Mouse (Mus musculus): ENCODE results near the gene Hoxd9. TPM values are rescaled to one million over a fixed set of nuclear protein-coding genes. Genes with fewer than 3 reads are reported as not detected.

Gene Hoxd9
- total RNA-seq, 1 experiment from 2014 or later = not detected

DNA sequence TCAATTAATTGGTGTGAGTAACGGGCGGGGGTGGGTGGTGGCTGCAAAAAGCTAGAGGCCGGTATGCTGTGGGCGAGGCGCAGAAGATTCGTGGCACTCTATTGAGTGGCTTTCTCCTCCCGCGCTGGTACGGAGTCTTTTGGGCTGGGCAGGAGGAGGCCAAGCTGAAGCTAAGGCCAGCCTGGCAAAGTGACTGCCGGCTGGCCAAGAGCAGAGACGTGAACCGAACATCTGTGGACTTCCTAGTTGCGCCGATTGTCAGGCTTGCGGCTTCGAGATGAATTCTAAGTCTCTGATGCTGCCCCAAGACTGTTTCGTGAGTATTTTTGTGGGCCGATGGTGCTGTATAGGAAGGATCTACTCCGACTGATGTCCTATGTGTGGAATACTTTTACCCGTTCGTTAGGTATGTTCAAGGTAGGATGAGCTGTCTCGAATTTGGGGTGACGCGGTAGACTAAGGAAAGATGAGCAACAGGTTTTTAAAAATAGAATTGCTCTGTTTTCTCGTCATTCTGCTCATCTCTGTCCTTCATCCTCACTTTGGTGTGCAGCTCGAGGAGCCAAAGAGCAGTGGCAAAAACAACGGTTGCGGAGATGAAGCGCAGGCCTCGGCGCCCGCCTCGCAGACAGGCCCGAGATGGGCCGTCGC, 30.2 kb upstream of the Hoxd9 start:
- ATAC-seq (replicated peaks in 1 of 2; ENCODE audit: insufficient read depth in 1 of 2, low FRiP score in 2 of 2, low TSS enrichment in 1 of 2, low read depth in 1 of 2, poor library complexity in 2 of 2, severe bottlenecking in 2 of 2) = no peak

- no peak for ATAC-seq (replicated peaks in 1 of 2; ENCODE audit: insufficient read depth in 1 of 2, low FRiP score in 2 of 2, low TSS enrichment in 1 of 2, low read depth in 1 of 2, poor library complexity in 2 of 2, severe bottlenecking in 2 of 2)
Measured at GRCm38 (mm10) chr2:74667842-74668357, 29.6 kb upstream of the Hoxd9 start, which contains the start of gene Hoxd13. TSS of gene Hoxd13 (plus strand) at chr2:74668310.

DNA sequence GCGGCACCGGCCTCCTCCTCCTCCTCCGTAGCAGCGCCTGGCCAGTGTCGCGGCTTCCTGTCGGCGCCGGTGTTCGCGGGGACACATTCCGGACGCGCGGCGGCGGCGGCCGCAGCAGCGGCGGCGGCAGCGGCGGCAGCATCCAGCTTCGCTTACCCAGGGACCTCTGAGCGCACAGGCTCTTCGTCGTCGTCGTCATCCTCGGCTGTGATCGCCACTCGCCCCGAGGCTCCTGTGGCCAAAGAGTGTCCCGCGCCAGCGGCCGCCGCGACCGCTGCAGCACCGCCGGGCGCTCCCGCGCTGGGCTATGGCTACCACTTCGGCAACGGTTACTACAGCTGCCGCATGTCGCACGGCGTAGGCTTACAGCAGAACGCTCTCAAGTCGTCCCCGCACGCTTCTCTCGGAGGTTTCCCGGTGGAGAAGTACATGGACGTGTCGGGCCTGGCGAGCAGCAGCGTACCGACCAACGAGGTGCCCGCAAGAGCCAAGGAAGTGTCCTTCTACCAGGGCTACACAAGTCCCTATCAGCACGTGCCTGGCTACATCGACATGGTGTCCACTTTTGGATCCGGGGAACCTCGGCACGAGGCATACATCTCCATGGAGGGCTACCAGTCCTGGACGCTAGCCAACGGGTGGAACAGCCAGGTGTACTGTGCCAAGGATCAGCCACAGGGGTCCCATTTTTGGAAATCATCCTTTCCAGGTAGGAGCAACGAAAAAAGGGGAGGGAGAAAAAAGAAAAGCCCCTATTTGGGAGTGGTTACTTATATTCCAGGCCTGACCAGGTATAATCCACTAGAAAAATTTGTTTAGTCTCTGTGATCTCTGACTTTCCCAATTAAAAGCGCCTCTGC, 28.9 kb upstream of the Hoxd9 start:
- no peak for ATAC-seq (replicated peaks in 1 of 2; ENCODE audit: insufficient read depth in 1 of 2, low FRiP score in 2 of 2, low TSS enrichment in 1 of 2, low read depth in 1 of 2, poor library complexity in 2 of 2, severe bottlenecking in 2 of 2)

DNA sequence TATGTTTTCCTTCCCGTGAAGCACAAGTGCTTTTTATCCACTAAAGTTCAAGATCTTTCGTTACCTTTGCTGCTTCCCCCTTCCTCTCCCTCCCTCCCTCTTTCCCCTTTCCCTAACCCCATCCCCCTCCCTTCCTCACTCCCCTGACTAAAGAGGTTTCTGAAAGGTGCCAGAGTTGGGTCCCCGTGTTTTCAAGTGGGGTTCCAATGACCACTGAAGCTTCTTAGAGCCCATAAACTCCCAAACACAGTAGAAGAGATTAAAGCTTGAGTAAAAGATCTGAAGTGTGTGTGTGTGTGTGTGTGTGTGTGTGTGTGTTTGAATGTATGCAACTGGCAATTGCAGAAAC, 28.3 kb upstream of the Hoxd9 start:
- no peak for ATAC-seq (replicated peaks in 1 of 2; ENCODE audit: insufficient read depth in 1 of 2, low FRiP score in 2 of 2, low TSS enrichment in 1 of 2, low read depth in 1 of 2, poor library complexity in 2 of 2, severe bottlenecking in 2 of 2)

DNA sequence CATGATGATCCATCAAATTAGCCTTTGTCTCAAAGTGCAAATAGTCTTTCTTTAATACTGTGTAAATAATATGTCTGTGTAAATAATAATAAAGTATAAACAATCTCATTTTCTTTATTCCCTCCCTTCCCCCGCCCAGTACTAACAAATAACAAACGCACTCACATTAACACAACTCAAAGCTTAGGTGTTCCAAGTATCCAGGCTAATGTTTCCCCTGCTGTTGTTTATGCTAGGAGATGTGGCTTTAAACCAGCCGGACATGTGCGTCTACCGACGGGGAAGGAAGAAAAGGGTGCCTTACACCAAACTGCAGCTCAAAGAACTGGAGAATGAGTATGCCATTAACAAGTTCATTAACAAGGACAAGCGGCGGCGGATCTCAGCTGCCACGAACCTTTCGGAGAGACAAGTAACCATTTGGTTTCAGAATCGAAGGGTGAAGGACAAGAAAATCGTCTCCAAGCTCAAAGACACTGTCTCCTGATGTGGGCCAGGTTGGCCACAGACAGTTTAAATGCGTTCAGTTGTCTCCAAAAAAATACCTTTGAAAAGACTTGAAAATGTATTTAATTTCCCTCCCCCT, 27.8 kb upstream of the Hoxd9 start:
- no peak for ATAC-seq (replicated peaks in 1 of 2; ENCODE audit: insufficient read depth in 1 of 2, low FRiP score in 2 of 2, low TSS enrichment in 1 of 2, low read depth in 1 of 2, poor library complexity in 2 of 2, severe bottlenecking in 2 of 2)

DNA sequence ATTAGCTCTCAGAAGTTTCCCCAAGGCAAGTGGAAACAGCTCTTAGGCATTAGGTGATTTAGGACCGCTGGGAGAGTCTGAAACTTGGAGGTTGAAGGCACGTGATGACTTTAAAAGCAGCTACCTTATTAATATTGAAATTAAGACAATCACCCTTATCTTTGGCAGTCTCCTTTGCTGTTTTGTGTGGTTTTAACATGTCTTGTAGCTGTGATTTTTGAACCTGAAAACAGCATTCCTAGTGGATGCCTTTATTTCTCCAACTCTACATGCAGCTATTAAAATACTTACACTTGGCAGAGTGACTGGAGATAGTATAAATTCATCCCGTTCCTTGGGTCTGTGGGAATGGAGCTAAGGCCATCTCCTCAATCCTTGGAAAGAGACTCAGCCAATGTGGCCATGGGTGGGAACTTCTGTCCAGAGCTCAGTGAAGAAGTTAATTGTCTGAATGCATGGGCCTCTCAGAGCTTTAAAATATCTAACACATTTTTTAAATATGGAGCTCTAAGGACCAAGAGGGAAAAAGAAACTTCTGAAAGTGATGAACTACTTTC, 26.8 kb upstream of the Hoxd9 start:
- ATAC-seq (replicated peaks in 1 of 2; ENCODE audit: insufficient read depth in 1 of 2, low FRiP score in 2 of 2, low TSS enrichment in 1 of 2, low read depth in 1 of 2, poor library complexity in 2 of 2, severe bottlenecking in 2 of 2) = no peak

DNA sequence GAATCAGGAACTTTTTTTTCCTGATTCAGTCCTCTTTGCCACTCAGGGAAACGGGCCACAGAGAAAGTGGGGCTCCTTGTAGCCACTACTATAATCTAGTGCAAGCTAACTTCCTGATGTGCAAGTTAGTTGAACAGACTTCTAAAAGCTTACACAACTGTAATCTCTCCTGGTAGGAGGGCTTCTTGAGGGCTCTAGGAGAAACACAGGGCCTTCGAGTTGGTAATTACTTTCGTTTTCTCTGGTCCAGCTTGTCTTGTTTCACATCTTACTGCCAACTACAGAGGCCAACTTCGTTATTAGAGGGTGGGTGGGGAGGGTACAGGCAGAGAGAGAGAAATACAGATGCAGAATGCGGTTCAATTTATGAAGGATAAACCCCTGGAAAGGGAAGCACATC, 25.7 kb upstream of the Hoxd9 start:
- ATAC-seq (replicated peaks in 1 of 2; ENCODE audit: insufficient read depth in 1 of 2, low FRiP score in 2 of 2, low TSS enrichment in 1 of 2, low read depth in 1 of 2, poor library complexity in 2 of 2, severe bottlenecking in 2 of 2) = no peak

DNA sequence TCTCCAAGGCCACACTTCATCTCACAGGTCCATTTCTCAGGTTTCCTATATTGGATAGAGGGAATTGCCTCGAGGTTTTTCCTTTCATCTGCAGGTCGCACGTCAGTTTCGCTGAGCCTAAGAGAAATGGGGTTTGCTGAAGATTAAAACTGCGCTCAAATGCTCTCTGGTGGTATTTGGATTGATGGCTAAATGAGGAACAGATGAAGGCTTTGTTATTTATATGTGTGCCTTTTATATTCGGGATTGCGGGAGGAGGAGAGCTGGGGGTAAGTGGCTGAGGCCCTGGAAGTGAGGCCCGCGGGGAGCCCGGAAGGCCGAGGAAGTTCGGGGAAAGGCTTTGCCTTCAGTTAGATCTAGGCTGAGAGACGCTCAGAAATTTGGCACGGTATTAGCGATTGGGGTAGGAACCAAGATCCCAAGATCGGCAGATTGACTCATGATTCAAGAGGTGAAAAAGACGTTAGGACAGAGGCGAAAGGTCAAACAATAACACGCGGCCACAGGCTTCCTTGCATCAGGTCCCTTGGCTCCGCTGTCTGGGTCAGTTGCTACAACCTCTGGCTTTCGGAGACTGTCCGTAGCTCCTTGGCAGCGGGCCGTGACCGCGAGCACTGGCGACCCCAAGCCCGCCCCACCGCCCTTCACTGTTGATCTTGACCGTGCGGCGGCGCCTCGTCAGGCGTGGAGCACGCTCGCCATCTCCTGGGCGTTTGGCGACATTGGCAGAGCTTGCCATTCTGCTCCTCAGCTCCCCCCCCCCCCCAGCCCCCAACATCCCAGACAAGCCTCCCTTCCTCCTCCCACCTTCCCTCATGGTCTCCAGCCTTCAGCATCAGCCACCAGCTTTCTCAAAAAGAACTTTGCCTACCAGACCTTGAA, 24.8 kb upstream of the Hoxd9 start:
- ATAC-seq (replicated peaks in 1 of 2; ENCODE audit: insufficient read depth in 1 of 2, low FRiP score in 2 of 2, low TSS enrichment in 1 of 2, low read depth in 1 of 2, poor library complexity in 2 of 2, severe bottlenecking in 2 of 2) = peak in 1 of 2 experiments; percentile 67; a peak in 1 of 4 replicates

- ATAC-seq (replicated peaks in 1 of 2; ENCODE audit: insufficient read depth in 1 of 2, low FRiP score in 2 of 2, low TSS enrichment in 1 of 2, low read depth in 1 of 2, poor library complexity in 2 of 2, severe bottlenecking in 2 of 2) = no peak
Measured at GRCm38 (mm10) chr2:74673835-74674425, 23.6 kb upstream of the Hoxd9 start.

DNA sequence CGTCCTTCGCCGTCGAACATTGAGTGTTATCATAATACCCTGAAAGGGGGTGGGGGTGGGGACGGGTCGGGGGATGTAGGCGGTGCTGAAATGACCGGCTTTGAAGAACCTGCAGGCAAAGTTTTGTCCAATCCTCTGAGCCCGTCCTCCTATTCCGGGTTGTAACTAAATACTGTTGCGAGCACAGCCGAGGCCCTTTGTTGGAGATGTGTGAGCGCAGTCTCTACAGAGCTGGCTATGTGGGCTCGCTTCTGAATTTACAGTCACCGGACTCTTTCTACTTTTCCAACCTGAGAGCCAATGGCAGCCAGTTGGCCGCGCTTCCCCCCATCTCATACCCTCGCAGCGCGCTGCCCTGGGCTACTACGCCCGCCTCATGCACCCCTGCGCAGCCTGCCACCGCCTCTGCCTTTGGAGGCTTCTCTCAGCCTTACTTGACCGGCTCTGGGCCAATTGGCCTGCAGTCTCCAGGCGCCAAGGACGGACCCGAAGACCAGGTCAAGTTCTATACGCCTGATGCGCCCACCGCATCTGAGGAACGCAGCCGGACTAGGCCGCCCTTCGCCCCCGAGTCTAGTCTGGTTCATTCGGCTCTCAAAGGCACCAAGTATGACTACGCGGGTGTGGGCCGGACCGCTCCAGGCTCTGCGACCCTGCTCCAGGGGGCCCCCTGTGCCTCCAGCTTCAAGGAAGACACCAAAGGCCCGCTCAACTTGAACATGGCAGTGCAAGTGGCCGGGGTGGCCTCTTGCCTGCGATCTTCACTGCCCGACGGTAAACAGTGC, 22.5 kb upstream of the Hoxd9 start, which contains the start of gene Hoxd12:
Gene Hoxd12 (plus strand): TSS at position 133 of the 785 bp plus-strand sequence.
- no peak for ATAC-seq (replicated peaks in 1 of 2; ENCODE audit: insufficient read depth in 1 of 2, low FRiP score in 2 of 2, low TSS enrichment in 1 of 2, low read depth in 1 of 2, poor library complexity in 2 of 2, severe bottlenecking in 2 of 2)

DNA sequence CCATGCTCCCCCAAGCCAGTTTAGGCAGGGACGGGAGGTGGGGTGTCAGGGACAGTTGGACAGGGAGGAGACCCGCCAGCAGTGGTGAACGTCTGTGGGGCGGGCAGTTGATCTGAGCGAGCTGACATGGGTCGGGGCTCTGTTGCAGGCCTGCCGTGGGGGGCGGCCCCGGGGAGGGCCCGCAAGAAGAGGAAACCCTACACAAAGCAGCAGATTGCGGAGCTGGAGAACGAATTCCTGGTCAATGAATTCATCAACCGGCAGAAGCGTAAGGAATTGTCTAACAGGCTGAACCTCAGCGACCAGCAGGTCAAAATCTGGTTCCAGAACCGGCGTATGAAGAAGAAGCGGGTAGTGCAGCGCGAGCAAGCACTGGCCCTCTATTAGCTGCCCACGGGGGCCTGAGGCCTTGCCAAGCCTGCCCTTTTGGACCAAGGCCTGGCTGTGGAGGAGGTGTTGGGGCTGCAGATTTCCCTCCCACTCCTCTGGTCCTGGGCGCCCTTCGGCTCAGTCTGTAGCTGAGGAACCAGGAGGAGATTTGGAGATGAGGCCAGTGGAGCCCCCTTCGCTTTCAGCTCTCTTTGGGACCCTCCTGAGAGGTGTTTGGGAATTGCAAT, 21.8 kb upstream of the Hoxd9 start:
- ATAC-seq (replicated peaks in 1 of 2; ENCODE audit: insufficient read depth in 1 of 2, low FRiP score in 2 of 2, low TSS enrichment in 1 of 2, low read depth in 1 of 2, poor library complexity in 2 of 2, severe bottlenecking in 2 of 2) = no peak

GRCm38 (mm10) chr2:74676376-74677052, 21.0 kb upstream of the Hoxd9 start:
- no peak for ATAC-seq (replicated peaks in 1 of 2; ENCODE audit: insufficient read depth in 1 of 2, low FRiP score in 2 of 2, low TSS enrichment in 1 of 2, low read depth in 1 of 2, poor library complexity in 2 of 2, severe bottlenecking in 2 of 2)

GRCm38 (mm10) chr2:74677106-74677505, 20.4 kb upstream of the Hoxd9 start:
- ATAC-seq (replicated peaks in 1 of 2; ENCODE audit: insufficient read depth in 1 of 2, low FRiP score in 2 of 2, low TSS enrichment in 1 of 2, low read depth in 1 of 2, poor library complexity in 2 of 2, severe bottlenecking in 2 of 2) = no peak

- no peak for ATAC-seq (replicated peaks in 1 of 2; ENCODE audit: insufficient read depth in 1 of 2, low FRiP score in 2 of 2, low TSS enrichment in 1 of 2, low read depth in 1 of 2, poor library complexity in 2 of 2, severe bottlenecking in 2 of 2)
Measured at GRCm38 (mm10) chr2:74678891-74679595, 18.5 kb upstream of the Hoxd9 start, which contains the start of gene Hoxd11. TSS of gene Hoxd11 (plus strand) at chr2:74679557.

DNA sequence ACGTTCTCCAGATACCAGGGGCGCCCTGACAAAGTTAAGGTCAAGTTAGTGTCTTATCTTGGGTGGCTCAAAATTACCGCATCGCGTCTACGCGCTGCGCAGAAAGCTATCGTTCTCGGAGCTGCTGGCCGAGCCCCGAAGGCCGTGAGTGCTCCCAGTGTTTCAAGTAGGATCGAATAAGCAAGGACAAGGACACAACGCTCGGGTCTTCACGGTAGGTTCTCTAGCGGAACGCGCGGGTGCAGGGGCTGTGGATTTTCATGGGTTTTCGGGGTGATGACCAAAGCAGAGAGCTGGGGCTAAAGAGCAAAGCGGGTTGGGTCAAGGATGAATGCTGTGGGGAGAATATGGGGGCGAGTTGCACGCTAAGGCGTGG, 17.9 kb upstream of the Hoxd9 start:
- ATAC-seq (replicated peaks in 1 of 2; ENCODE audit: insufficient read depth in 1 of 2, low FRiP score in 2 of 2, low TSS enrichment in 1 of 2, low read depth in 1 of 2, poor library complexity in 2 of 2, severe bottlenecking in 2 of 2) = no peak

All from hematopoietic stem cell, adult 5-6 weeks (primary cell).